Mouse (Mus musculus) macrophage (primary cell): Measurements from ENCODE around the gene Uqcc3. TPM values are rescaled to one million over a fixed set of nuclear protein-coding genes. Genes with fewer than 3 reads are reported as not detected.

Experiments used
- H3K27ac ChIP-seq: fragments of 350-480 bp; formaldehyde crosslinking; 2 replicates; pipeline ENCODE4 v1.9.0; 2021
- H3K36me3 ChIP-seq: fragments of 350-480 bp; formaldehyde crosslinking; 2 replicates; pipeline ENCODE4 v1.9.0; 2021; ENCODE audit errors: inconsistent target
- H3K4me3 ChIP-seq: fragments of 350-480 bp; formaldehyde crosslinking; 2 replicates; pipeline ENCODE4 v1.9.0; 2021; ENCODE audit errors: inconsistent target
- H3K79me2 ChIP-seq: fragments of 350-480 bp; formaldehyde crosslinking; 2 replicates; pipeline ENCODE4 v1.9.0; 2021; ENCODE audit errors: inconsistent target
- WGBS: methylation state at CpG from one replicate; pipeline ENCODE4 v1.1.7; 2026; ENCODE audit warnings: inconsistent platforms; ENCODE audit not compliant: missing documents; 5-methylcytosine and 5-hydroxymethylcytosine counted together
- polyA plus RNA-seq: library from polyadenylated mRNA; stranded (reverse); fragments of 250-400 nt; gene quantifications from 3 replicates; pipeline ENCODE4 v1.2.4, GENCODE M21; 2018; ENCODE audit warnings: inconsistent platforms
- total RNA-seq, 78 experiments: library from RNA; depleted of rRNA; stranded (reverse); fragments of 250-400 nt; gene quantifications; 1 replicate in 9 of 78; 2 replicates in 24 of 78; 3 replicates in 43 of 78; 4 replicates in 2 of 78; pipeline ENCODE4 v1.2.4; 2018; ENCODE audit warnings: inconsistent platforms in 56 of 78

The Uqcc3 gene
- total RNA-seq (2018; cell fraction: chromatin; rRNA removed), result 10 to 100 TPM in 5 of 26 experiments, 1 to 10 TPM in 16, not detected in 5; 1.1 to 13.4 (median 6.0) TPM
- 10 to 100 TPM; 24.5 to 59.5 (median 44.9) TPM for total RNA-seq (2018; cell fraction: cytosol; rRNA removed)
- total RNA-seq (2018; cell fraction: nucleus; rRNA removed), result 10 to 100 TPM in 17 of 26 experiments, 1 to 10 TPM in 9; 4.5 to 31.6 (median 11.7) TPM
- 33.7 to 44.5 TPM (median 41.3 TPM) in 3 replicates for polyA plus RNA-seq

GRCm38 (mm10) chr19:8880311-8881033 lies at the start of gene Uqcc3:
TSS of gene Uqcc3 (minus strand) at chr19:8880923.
- peaks cover 10% of the 10 kb centered on the region; the same call in 1 of the 2 replicates for H3K36me3 ChIP-seq
- no peaks in the 10 kb centered on the region for H3K79me2 ChIP-seq
- H3K27ac ChIP-seq, result peak within 1 kb of the TSS; percentile 65
- peak within 1 kb of the TSS; percentile 98 for H3K4me3 ChIP-seq
- WGBS, result under 1% methylated on average over 41 of the region's 42 CpGs

DNA sequence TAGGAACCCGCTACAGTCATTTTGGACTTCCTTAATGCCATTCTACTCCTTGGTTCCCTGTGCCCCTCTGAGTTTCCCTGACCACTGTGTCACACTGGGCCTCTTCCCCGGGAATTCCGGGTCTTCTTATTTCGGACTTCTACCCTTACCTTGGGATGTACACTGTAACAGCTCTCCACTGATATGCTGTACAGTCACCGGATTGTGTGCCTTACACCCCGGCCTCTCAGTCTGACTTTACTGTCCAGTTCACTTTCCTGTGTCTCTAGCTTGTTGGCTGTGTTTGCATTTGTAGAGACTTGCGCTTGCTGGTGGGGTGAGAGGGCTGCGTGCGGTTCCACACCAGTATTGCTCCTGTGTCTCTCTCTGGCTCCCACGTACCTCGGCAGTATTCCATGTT lies 49.4 kb upstream of the Uqcc3 start:
- peaks cover 18% of the 10 kb centered on the region; the same call in 1 of the 2 replicates for H3K79me2 ChIP-seq
- 6% methylated on average over 11 of the region's 11 CpGs for WGBS
- H3K4me3 ChIP-seq, result peak overlapping the region; percentile 67
- peaks cover 42% of the 10 kb centered on the region for H3K36me3 ChIP-seq
- no peak overlapping the region for H3K27ac ChIP-seq

DNA sequence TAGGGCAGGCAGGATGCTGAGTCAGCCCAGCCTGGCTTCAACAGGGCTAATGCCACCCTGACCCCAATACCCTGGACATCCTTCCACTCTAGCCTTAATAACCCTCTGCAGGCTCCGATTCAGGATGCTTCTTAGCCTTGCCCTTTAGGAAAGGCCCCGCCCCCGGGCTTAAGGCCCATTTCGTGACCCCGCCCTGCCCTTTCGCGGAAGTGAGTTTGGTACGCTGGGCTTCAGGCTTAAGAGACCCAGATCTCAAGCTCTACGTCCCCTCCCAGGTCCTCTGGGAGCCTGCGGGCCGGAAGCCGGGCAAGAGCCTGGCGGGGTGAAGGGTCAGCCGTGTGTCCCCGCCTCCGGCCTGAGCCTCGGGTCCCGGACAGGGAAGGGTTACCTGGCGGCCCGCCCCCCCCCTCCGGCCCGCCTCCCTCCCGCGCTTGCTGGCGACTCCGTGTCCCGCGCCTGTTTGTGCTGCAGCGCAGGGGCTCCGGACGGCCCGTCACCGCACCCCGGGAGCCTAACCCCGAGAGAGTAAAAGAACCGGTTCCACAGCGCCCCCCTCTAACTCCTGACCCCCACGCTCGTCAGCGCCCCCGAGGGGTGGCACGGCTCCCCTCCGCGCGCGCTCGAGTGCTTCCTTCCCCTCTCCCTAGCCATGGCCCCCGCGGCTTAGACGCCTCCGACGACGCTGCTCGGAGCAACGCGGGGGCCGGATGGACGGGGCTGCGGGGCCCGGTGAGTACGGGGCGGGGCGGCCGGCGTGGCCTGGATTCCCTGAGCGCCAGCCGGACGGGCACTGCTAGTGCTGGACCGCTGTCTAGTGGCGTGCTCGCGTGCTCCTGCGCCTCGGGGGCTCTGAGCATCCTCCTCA lies 48.7 kb upstream of the Uqcc3 start, which contains the start of the genes Rom1 and Eml3:
Gene Rom1 (minus strand): TSS at position 133 of the 865 bp plus-strand sequence.
Gene Eml3 (plus strand): TSS at position 329 of the 865 bp plus-strand sequence.
- under 1% methylated on average over 66 of the region's 74 CpGs for WGBS
- H3K4me3 ChIP-seq, result peak within 1 kb of the TSS; percentile 67
- H3K79me2 ChIP-seq, result peaks cover 22% of the 10 kb centered on the region; the same call in 1 of the 2 replicates
- H3K27ac ChIP-seq, result no peak within 1 kb of the TSS
- peaks cover 35% of the 10 kb centered on the region for H3K36me3 ChIP-seq

DNA sequence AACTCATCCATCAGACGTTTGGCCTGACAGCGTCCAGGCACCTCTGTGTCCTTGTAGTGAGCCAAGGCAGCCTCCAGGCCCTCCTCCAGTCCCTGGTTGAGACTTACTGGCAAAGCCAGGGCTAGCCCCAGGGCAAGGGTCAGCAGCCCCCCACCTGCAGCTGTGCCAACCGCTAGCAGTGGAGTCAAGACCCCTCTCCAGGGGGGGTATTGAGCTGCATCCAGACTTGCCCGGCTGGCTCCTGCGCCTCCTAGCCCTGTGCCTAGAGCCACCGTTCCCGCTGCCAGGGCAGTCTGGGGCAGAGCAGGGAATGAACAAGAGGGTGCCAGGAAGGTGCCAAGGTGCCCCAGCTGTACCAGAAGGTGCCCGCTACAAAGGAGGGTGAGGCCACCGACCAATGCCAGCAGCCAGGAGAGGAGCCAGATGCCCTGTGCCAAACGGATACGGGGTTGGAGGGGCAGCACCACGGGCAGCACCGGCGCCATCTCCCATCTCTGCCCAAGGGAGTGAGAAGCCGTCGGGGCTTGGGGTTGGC lies 48.0 kb upstream of the Uqcc3 start:
- H3K36me3 ChIP-seq, result peaks cover 28% of the 10 kb centered on the region
- whole genome bisulfite sequencing, result 54% methylated on average over 16 of the region's 16 CpGs
- H3K4me3 ChIP-seq, result peak overlapping the region; percentile 67
- H3K27ac ChIP-seq, result no peak overlapping the region
- H3K79me2 ChIP-seq, result peaks cover 29% of the 10 kb centered on the region

GRCm38 (mm10) chr19:8927891-8928525 lies 47.3 kb upstream of the Uqcc3 start:
- Histone ChIP-seq H3K36me3 (peaks cover 21% of the 10 kb centered on the region; the same call in 1 of the 2 replicates), H3K27ac (no peak overlapping the region), H3K79me2 (peaks cover 36% of the 10 kb centered on the region), H3K4me3 (no peak overlapping the region)
- WGBS, result 94% methylated on average over 12 of the region's 12 CpGs

DNA sequence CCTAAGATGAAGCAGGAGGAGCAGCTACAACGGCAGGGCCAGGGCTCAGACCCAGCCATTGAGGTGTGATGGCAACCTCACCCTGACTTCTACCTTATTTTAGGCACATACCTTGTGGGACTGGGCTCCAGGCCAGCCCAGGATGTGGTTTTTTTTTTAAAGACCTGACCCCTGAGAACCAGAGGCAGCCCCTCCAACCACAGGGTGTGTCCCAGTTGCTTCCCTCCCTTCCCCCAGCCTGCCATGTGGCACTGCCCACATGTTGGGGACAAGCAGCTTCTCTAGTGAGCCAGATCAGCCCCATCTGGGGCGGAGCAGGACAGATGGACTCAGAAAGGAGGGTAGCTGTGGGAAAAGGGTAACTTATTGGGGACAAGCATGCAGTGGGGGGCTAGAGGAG lies 46.0 kb upstream of the Uqcc3 start:
- H3K27ac ChIP-seq, result no peak overlapping the region
- H3K36me3 ChIP-seq, result peaks cover 18% of the 10 kb centered on the region; the same call in 1 of the 2 replicates

DNA sequence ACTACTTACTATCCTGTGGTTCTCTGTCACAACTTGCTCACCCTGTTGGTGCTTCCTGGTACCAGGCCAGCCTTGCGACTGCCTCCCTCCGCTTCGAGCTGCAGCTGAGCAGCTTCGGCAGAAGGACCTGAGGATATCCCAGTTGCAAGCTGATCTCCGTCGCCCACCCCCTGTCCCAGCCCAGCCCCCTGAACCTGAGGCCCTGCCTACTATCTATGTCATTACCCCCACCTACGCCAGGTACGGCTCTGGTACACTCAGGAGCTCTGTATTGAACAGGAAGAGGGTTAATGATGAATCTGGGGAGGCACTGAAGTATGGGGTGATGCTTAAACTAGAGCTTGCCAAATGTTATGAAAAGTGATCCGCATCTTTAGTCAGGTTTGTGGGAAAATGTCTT lies 41.0 kb upstream of the Uqcc3 start:
- H3K36me3 ChIP-seq, result peaks cover 15% of the 10 kb centered on the region; the same call in 1 of the 2 replicates
- H3K4me3 ChIP-seq, result peak overlapping the region; percentile 93
- peaks cover 47% of the 10 kb centered on the region for H3K79me2 ChIP-seq
- H3K27ac ChIP-seq, result 0 out of 2 replicates have a peak overlapping the region, but pooled peaks have one; percentile 81
- WGBS, result 72% methylated on average over 8 of the region's 9 CpGs

More for the DNA sequence above, 46.0 kb upstream of the Uqcc3 start:
- H3K79me2 ChIP-seq, result peaks cover 49% of the 10 kb centered on the region
- H3K4me3 ChIP-seq, result no peak overlapping the region
- WGBS, result 32% methylated on average over 2 of the region's 2 CpGs

- H3K27ac ChIP-seq, result peak overlapping the region; percentile 81
- H3K4me3 ChIP-seq, result peak overlapping the region; percentile 93
- H3K79me2 ChIP-seq, result peaks cover 47% of the 10 kb centered on the region
- WGBS, result 1% methylated on average over 6 of the region's 6 CpGs
- H3K36me3 ChIP-seq, result peaks cover 14% of the 10 kb centered on the region
Measured at GRCm38 (mm10) chr19:8920836-8921291, 40.1 kb upstream of the Uqcc3 start.

- Histone ChIP-seq H3K4me3 (peak within 1 kb of the TSS; percentile 93), H3K36me3 (peaks cover 14% of the 10 kb centered on the region), H3K79me2 (peaks cover 44% of the 10 kb centered on the region), H3K27ac (peak within 1 kb of the TSS; percentile 81)
- under 1% methylated on average over 48 of the region's 50 CpGs for WGBS
Measured at GRCm38 (mm10) chr19:8920073-8920736, 39.5 kb upstream of the Uqcc3 start, which contains the start of gene B3gat3. TSS of gene B3gat3 (plus strand) at chr19:8920374.

GRCm38 (mm10) chr19:8919684-8920072 lies 39.0 kb upstream of the Uqcc3 start:
- WGBS, result 77% methylated on average over 5 of the region's 6 CpGs
- peaks cover 41% of the 10 kb centered on the region for H3K79me2 ChIP-seq
- H3K27ac ChIP-seq, result peak overlapping the region; percentile 49
- H3K4me3 ChIP-seq, result no peak overlapping the region
- peaks cover 18% of the 10 kb centered on the region for H3K36me3 ChIP-seq

DNA sequence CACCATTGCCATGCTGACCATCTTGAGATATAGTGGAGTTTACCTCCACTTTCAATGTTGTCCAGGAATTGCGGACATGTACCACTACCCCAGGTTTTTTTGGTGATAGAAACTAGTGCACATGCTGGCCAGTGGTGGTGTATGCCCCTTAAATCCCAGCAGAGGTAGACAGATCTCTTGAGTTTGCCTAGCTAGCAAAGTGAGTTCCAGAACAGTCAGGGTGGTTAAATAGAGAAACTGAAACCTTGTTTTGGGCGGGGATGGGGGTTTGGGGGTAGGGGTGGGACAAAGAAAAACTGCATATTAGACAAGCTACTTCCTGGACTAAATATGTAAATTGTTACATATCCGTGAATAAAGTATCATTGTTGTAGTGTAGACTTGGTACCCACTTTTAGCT lies 38.3 kb upstream of the Uqcc3 start:
- Histone ChIP-seq H3K79me2 (peaks cover 34% of the 10 kb centered on the region), H3K4me3 (no peak overlapping the region), H3K27ac (no peak overlapping the region), H3K36me3 (peaks cover 25% of the 10 kb centered on the region)
- WGBS, result 75% methylated on average over 2 of the region's 3 CpGs

DNA sequence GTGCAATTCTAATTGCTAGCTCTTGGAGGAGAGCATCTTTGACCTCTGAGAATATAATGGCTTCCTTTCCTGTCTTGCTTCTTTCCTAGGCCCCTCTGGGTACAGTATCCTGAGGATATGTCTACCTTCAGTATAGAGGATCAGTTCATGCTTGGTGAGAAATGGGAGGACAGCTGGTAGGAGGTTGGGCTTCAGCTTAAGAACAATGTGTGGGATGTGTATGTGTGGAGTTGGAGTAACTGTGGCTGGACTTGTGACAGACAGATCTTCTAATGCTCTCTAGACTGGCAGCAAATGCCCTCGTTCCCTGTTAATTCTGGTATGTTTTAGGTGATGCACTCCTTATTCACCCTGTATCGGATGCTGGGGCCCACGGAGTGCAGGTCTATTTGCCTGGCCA lies 33.5 kb upstream of the Uqcc3 start:
- Histone ChIP-seq H3K4me3 (no peak overlapping the region), H3K36me3 (peaks cover 66% of the 10 kb centered on the region), H3K79me2 (no peaks in the 10 kb centered on the region), H3K27ac (no peak overlapping the region)
- WGBS, result 89% methylated on average over 3 of the region's 3 CpGs

DNA sequence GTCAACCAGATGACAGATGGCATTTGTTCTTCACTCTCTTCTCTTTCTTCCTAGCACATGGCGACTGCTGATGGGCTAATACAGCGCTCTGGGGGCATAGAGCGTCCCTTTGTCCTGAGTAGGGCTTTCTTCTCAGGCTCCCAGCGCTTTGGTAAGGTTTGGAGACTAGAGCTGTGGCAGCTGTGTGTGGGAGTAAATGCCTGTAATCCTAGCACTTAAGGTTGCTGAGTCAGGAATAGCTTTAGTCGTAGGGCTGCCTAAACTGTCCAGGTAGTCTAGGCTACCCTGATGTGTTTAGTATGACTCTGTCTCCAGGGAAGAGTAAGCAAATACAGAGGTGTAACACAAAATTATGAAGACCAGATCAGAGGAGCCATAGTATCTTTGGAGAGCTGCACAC lies 31.1 kb upstream of the Uqcc3 start:
- no peak overlapping the region for H3K4me3 ChIP-seq
- no peak overlapping the region for H3K27ac ChIP-seq
- H3K36me3 ChIP-seq, result peaks cover 90% of the 10 kb centered on the region
- no peaks in the 10 kb centered on the region for H3K79me2 ChIP-seq
- 94% methylated on average over 5 of the region's 5 CpGs for WGBS
